Mouse (Mus musculus) stomach, postnatal 0 days (tissue): ENCODE data around the gene Ltbp1.

Experiments used
- CTCF ChIP-seq: IDR thresholded peaks from 2 replicates; pipeline ENCODE4 v1.5.1; 2016; ENCODE audit warnings: antibody characterized with exemption, low read depth, mild to moderate bottlenecking, moderate library complexity
- EP300 ChIP-seq: optimal IDR thresholded peaks from 2 replicates; pipeline ENCODE3; 2016; ENCODE audit warnings: antibody characterized with exemption

GRCm38 (mm10) chr17:75055235-75055634 lies 49.9 kb downstream of the Ltbp1 start:
- no peak for TF ChIP-seq CTCF
- TF ChIP-seq EP300, result no peak
